Mouse (Mus musculus): Measurements from ENCODE around the gene Fcgr2b.

DNA sequence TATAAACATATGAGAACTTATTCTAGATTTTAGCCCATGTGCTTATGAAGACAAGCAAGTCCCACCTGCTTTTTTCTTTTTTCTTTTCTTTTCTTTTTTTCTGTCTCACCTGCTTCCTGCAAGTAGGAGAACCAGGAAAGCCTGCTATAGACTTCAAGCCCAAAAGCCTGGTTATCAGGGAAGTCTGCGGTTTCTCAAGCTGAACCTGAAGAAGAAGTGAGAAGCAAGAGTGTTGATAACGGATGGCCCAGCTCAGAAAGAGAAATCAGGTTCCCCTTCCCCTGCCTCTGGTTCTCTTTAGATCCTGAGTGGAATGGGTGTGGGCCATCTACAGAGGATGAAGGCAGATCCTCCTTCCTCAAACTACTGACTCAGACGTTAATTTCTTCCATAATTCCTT is 44.3 kb downstream of the Fcgr2b start:
- no peak for TF ChIP-seq CTCF (IDR thresholded peaks at IDR 0.05; ENCODE audit: low read depth, low read length)
- TF ChIP-seq EP300 (IDR thresholded peaks at IDR 0.05; ENCODE audit: insufficient read depth, low read depth, low read length) = no peak
